Mouse (Mus musculus): ENCODE results near the gene Klhl6. TPM values are rescaled to one million over a fixed set of nuclear protein-coding genes. Genes with fewer than 3 reads are reported as not detected.
"Not testable (repeated sequence)": the region's sequence is repeated elsewhere in the genome, so short reads cannot be mapped to it uniquely, and the experiment has no call there.

Gene Klhl6
- total and polyA plus RNA-seq, 3 experiments = 4.8 to 6.9 TPM; not detected in 1

DNA sequence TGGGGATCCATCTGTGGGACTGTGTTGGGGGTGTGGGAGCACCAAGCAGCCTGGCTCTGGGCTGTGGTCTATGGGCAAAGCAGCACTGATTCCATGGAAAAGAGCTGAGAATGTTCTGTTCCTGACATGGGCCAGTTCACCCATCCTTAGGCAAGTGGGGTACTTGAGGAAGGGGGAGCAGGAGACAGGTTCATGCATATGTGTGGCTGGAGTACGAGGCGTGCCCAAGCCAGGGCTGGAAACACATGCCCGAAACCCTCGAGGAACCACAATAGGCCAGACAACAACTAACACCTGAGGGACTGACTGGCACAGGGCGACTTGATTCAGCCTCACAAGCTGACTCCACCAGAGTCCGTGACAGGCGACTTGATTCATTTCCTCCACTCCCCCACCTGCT is 14.8 kb upstream of the Klhl6 start:
- H3K9me3 ChIP-seq (replicated peaks; ENCODE audit: insufficient read depth, low read length) = 0 out of 2 replicates have a peak, but pooled peaks cover 2% of the 10 kb centered on the region
- H3K27ac ChIP-seq (ENCODE audit: control insufficient read depth, low read depth, low read length) = no peak overlapping the region
- H3K36me3 ChIP-seq (ENCODE audit: control insufficient read depth in 1 of 2, insufficient read depth in 2 of 2, low read length in 2 of 2) = peaks cover 0 to 25% of the 10 kb centered on the region in 2 experiments; a peak in 2 of 4 replicates
- H3K4me1 ChIP-seq (ENCODE audit: control insufficient read depth in 1 of 2, insufficient read depth in 2 of 2, low read length in 2 of 2) = peaks cover 17 to 21% of the 10 kb centered on the region in 2 experiments
- H3K27me3 ChIP-seq (ENCODE audit: control insufficient read depth in 1 of 2, insufficient read depth in 2 of 2, low read length in 2 of 2) = no peaks in the 10 kb centered on the region
- H3K9ac ChIP-seq (ENCODE audit: control insufficient read depth, low read depth, low read length, poor library complexity, severe bottlenecking) = no peak overlapping the region
- DNase-seq (ENCODE audit: low read depth, low spot score) = no peak
- no peak overlapping the region for H3K4me3 ChIP-seq (ENCODE audit: control insufficient read depth in 1 of 2, insufficient read depth in 1 of 2, low read depth in 2 of 2, low read length in 2 of 2)
- no peak for TF ChIP-seq MAZ (IDR thresholded peaks at IDR 0.05; ENCODE audit: low read depth, low read length)
- H3K79me2 ChIP-seq (ENCODE audit: control insufficient read depth, insufficient read depth, low read length, poor library complexity) = no peaks in the 10 kb centered on the region

DNA sequence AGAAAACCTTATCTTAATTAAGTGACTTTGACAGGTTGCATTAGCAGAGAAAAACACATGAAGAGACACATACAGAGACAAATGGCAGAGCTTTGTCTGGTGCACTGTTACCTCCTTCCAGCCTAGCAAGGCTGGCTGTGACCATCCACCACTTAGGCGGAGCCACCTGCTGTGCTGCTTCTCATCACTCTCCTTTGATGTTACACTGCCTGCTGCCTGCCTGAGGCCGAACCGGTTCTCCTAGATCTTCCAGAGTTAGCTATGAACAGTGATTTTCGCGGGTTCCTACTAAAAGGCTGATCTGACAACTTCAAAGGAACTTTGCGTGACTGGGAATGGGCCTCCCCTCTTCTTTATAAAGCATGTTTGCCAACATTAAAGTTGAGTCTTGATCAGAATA is 14.1 kb upstream of the Klhl6 start:
- not testable (repeated sequence) for H3K27me3 ChIP-seq (ENCODE audit: control insufficient read depth in 1 of 2, insufficient read depth in 2 of 2, low read length in 2 of 2); H3K9ac ChIP-seq (ENCODE audit: control insufficient read depth, low read depth, low read length, poor library complexity, severe bottlenecking); DNase-seq (ENCODE audit: low read depth, low spot score); H3K4me3 ChIP-seq (ENCODE audit: control insufficient read depth in 1 of 2, insufficient read depth in 1 of 2, low read depth in 2 of 2, low read length in 2 of 2); H3K79me2 ChIP-seq (ENCODE audit: control insufficient read depth, insufficient read depth, low read length, poor library complexity); H3K9me3 ChIP-seq (replicated peaks; ENCODE audit: insufficient read depth, low read length); H3K27ac ChIP-seq (ENCODE audit: control insufficient read depth, low read depth, low read length)
- Histone ChIP-seq H3K4me1 (ENCODE audit: control insufficient read depth in 1 of 2, insufficient read depth in 2 of 2, low read length in 2 of 2) (peaks cover 17 to 21% of the 10 kb centered on the region in 2 experiments), H3K36me3 (ENCODE audit: control insufficient read depth in 1 of 2, insufficient read depth in 2 of 2, low read length in 2 of 2) (peaks cover 0 to 25% of the 10 kb centered on the region in 2 experiments; a peak in 2 of 4 replicates)

DNA sequence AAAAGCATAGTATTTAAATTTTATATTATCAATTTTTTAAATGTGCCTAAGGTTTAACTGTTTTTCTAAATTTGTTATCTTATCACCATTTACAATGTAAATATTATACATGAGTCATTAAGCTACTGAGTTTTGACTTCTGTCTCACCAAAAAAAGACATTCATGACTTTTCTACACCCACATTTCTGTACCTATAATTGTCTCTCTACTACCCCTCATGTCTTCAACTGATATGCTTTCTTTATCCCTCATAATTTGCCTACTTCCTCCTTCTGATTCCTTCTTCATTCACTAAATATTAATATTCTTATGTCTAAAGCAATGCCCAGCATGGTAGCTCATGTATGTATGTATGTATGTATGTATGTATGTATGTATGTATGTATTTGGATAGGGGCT is 13.0 kb upstream of the Klhl6 start:
- Histone ChIP-seq H3K27ac (ENCODE audit: control insufficient read depth, low read depth, low read length) (peak overlapping the region; percentile 68; the same call in 1 of the 2 replicates), H3K4me1 (ENCODE audit: control insufficient read depth in 1 of 2, insufficient read depth in 2 of 2, low read length in 2 of 2) (peaks cover 17 to 21% of the 10 kb centered on the region in 2 experiments), H3K27me3 (ENCODE audit: control insufficient read depth in 1 of 2, insufficient read depth in 2 of 2, low read length in 2 of 2) (no peaks in the 10 kb centered on the region), H3K79me2 (ENCODE audit: control insufficient read depth, insufficient read depth, low read length, poor library complexity) (no peaks in the 10 kb centered on the region), H3K4me3 (ENCODE audit: control insufficient read depth in 1 of 2, insufficient read depth in 1 of 2, low read depth in 2 of 2, low read length in 2 of 2) (no peak overlapping the region), H3K9me3 (replicated peaks; ENCODE audit: insufficient read depth, low read length) (0 out of 2 replicates have a peak, but pooled peaks cover 2% of the 10 kb centered on the region), H3K9ac (ENCODE audit: control insufficient read depth, low read depth, low read length, poor library complexity, severe bottlenecking) (no peak overlapping the region), H3K36me3 (ENCODE audit: control insufficient read depth in 1 of 2, insufficient read depth in 2 of 2, low read length in 2 of 2) (peaks cover 0 to 25% of the 10 kb centered on the region in 2 experiments; a peak in 2 of 4 replicates)
- peak; percentile 56 for DNase-seq (ENCODE audit: low read depth, low spot score)
- TF ChIP-seq ZC3H11A (IDR thresholded peaks at IDR 0.05; ENCODE audit: low read depth, low read length) = no peak
- TF ChIP-seq ELF1 (IDR thresholded peaks at IDR 0.05; ENCODE audit: low read depth, low read length) = no peak
- no peak for TF ChIP-seq JUND (IDR thresholded peaks at IDR 0.05; ENCODE audit: low read depth, low read length)
- TF ChIP-seq KAT2A (conservative IDR thresholded peaks at IDR 0.05; ENCODE audit: low read depth, low read length) = no peak
- peak; percentile 59; the same call in 1 of the 2 replicates for TF ChIP-seq RCOR1 (IDR thresholded peaks at IDR 0.05; ENCODE audit: low read depth, low read length)
- TF ChIP-seq TAL1 (IDR thresholded peaks at IDR 0.05; ENCODE audit: low read length) = peak; percentile 24; the same call in 1 of the 2 replicates
- TF ChIP-seq NRF1 (IDR thresholded peaks at IDR 0.05; ENCODE audit: insufficient read depth, low read depth, low read length, poor library complexity, severe bottlenecking) = no peak
- TF ChIP-seq MAFK (IDR thresholded peaks at IDR 0.05; ENCODE audit: borderline replicate concordance, low read depth, low read length) = no peak; the same call in 1 of the 2 replicates
- TF ChIP-seq MYC (IDR thresholded peaks at IDR 0.05; ENCODE audit: low read depth, low read length) = no peak
- no peak for TF ChIP-seq MAX (IDR thresholded peaks at IDR 0.05; ENCODE audit: low read length)
- TF ChIP-seq POLR2A (IDR thresholded peaks at IDR 0.05; ENCODE audit: control insufficient read depth in 1 of 2, insufficient read depth in 1 of 2, low read depth in 1 of 2, low read length in 2 of 2, poor library complexity in 1 of 2) = no peak
- TF ChIP-seq RAD21 (IDR thresholded peaks at IDR 0.05; ENCODE audit: low read depth, low read length) = no peak
- TF ChIP-seq TCF12 (IDR thresholded peaks at IDR 0.05; ENCODE audit: low read depth, low read length) = peak; percentile 70
- TF ChIP-seq GATA1 (IDR thresholded peaks at IDR 0.05; ENCODE audit: low read depth, low read length) = peak; percentile 77; the same call in 1 of the 2 replicates
- TF ChIP-seq CTCF (IDR thresholded peaks at IDR 0.05 in 2 of 3, conservative IDR thresholded peaks at IDR 0.05 in 1 of 3; ENCODE audit: control insufficient read depth in 1 of 3, insufficient read depth in 1 of 3, low read depth in 2 of 3, low read length in 3 of 3, poor library complexity in 1 of 3, severe bottlenecking in 1 of 3) = no peak
- TF ChIP-seq MEF2A (IDR thresholded peaks at IDR 0.05; ENCODE audit: extremely low read depth, insufficient replicate concordance, low read depth, low read length, poor library complexity, severe bottlenecking) = peak; percentile 87; the same call in 1 of the 2 replicates
- TF ChIP-seq MYB (IDR thresholded peaks at IDR 0.05; ENCODE audit: low read depth, low read length) = no peak
- TF ChIP-seq GABPA (IDR thresholded peaks at IDR 0.05; ENCODE audit: low read depth, low read length) = no peak
- TF ChIP-seq USF1 (IDR thresholded peaks at IDR 0.05; ENCODE audit: low read depth, low read length) = no peak
- no peak for TF ChIP-seq MAZ (IDR thresholded peaks at IDR 0.05; ENCODE audit: low read depth, low read length)
- TF ChIP-seq ETS1 (IDR thresholded peaks at IDR 0.05; ENCODE audit: low read depth, low read length) = peak; percentile 83
- no peak for TF ChIP-seq USF2 (IDR thresholded peaks at IDR 0.05; ENCODE audit: borderline replicate concordance in 1 of 2, insufficient read depth in 1 of 2, low read depth in 1 of 2, low read length in 2 of 2)
- TF ChIP-seq TBP (IDR thresholded peaks at IDR 0.05; ENCODE audit: low read depth, low read length) = no peak
- TF ChIP-seq SIN3A (IDR thresholded peaks at IDR 0.05; ENCODE audit: low read length) = 0 out of 2 replicates have a peak, but pooled peaks have one; percentile 44
- TF ChIP-seq ZNF384 (IDR thresholded peaks at IDR 0.05; ENCODE audit: low read depth, low read length) = 0 out of 2 replicates have a peak, but pooled peaks have one; percentile 34
